Mouse (Mus musculus): ENCODE measurements at regions not wholly inside any gene's neighbourhood (a gene's known extent, or its start where the extent isn't known, plus 50 kb on each side); places are given as distances from the start of the nearest gene placed in this dataset.

- DNase-seq (ENCODE audit: extremely low read depth, low read depth) = no peak
Measured at GRCm38 (mm10) chr8:10825981-10826380, 182.3 kb downstream of the Irs2 start.

GRCm38 (mm10) chr8:10825192-10825926 is 182.9 kb downstream of the Irs2 start:
- no peak for DNase-seq (ENCODE audit: extremely low read depth, low read depth)

GRCm38 (mm10) chr8:10821901-10822300 is 186.4 kb downstream of the Irs2 start:
- no peak for DNase-seq (ENCODE audit: extremely low read depth, low read depth)

GRCm38 (mm10) chr8:10814499-10814898 is 193.8 kb downstream of the Irs2 start:
- no peak for DNase-seq (ENCODE audit: extremely low read depth, low read depth)

- DNase-seq (ENCODE audit: extremely low read depth, low read depth) = no peak
Measured at GRCm38 (mm10) chr8:10812060-10812670, 196.1 kb downstream of the Irs2 start.

GRCm38 (mm10) chr8:10807040-10807439 is 201.2 kb downstream of the Irs2 start:
- DNase-seq (ENCODE audit: extremely low read depth, low read depth) = no peak

- no peak for DNase-seq (ENCODE audit: extremely low read depth, low read depth)
Measured at GRCm38 (mm10) chr8:10805405-10806151, 202.7 kb downstream of the Irs2 start.

GRCm38 (mm10) chr8:10804974-10805373 is 203.3 kb downstream of the Irs2 start:
- DNase-seq (ENCODE audit: extremely low read depth, low read depth) = no peak

GRCm38 (mm10) chr8:10802003-10802402 is 206.3 kb downstream of the Irs2 start:
- no peak for DNase-seq (ENCODE audit: extremely low read depth, low read depth)

- no peak for DNase-seq (ENCODE audit: extremely low read depth, low read depth)
Measured at GRCm38 (mm10) chr8:10801580-10801979, 206.7 kb downstream of the Irs2 start.

GRCm38 (mm10) chr8:10798444-10798843 is 209.8 kb downstream of the Irs2 start:
- no peak for DNase-seq (ENCODE audit: extremely low read depth, low read depth)

- no peak for DNase-seq (ENCODE audit: extremely low read depth, low read depth)
Measured at GRCm38 (mm10) chr8:10794367-10795189, 213.7 kb downstream of the Irs2 start.

GRCm38 (mm10) chr8:10793670-10794366 is 214.4 kb downstream of the Irs2 start:
- no peak for DNase-seq (ENCODE audit: extremely low read depth, low read depth)

- DNase-seq (ENCODE audit: extremely low read depth, low read depth) = no peak
Measured at GRCm38 (mm10) chr8:10788496-10789200, 219.6 kb downstream of the Irs2 start.

GRCm38 (mm10) chr8:10785801-10786200 is 222.5 kb downstream of the Irs2 start:
- no peak for DNase-seq (ENCODE audit: extremely low read depth, low read depth)

GRCm38 (mm10) chr8:10785311-10785710 is 222.9 kb downstream of the Irs2 start:
- DNase-seq (ENCODE audit: extremely low read depth, low read depth) = no peak

- no peak for DNase-seq (ENCODE audit: extremely low read depth, low read depth)
Measured at GRCm38 (mm10) chr8:10784481-10784880, 223.8 kb downstream of the Irs2 start.

GRCm38 (mm10) chr8:10781860-10782259 is 226.4 kb downstream of the Irs2 start:
- DNase-seq (ENCODE audit: extremely low read depth, low read depth) = no peak

GRCm38 (mm10) chr8:10779636-10780035 is 228.6 kb downstream of the Irs2 start:
- no peak for DNase-seq (ENCODE audit: extremely low read depth, low read depth)

Data from MEL-GATA-1-ER (cell line).